Mouse (Mus musculus): ENCODE data around the gene Zup1. TPM values are rescaled to one million over a fixed set of nuclear protein-coding genes. Genes with fewer than 3 reads are reported as not detected.
A peak's percentile ranks its signal among the peaks of the same experiment; 100 is the strongest.
"Not testable (repeated sequence)": the region's sequence is repeated elsewhere in the genome, so short reads cannot be mapped to it uniquely, and the experiment has no call there.

Zup1 gene
- total RNA-seq (2021) = 10 to 100 TPM; 14.0 to 14.7 TPM
- long read RNA-seq, partial matches to known transcripts = 0 of 3 reads
- long read RNA-seq, other reads (novel, unspliced or antisense) = 0 of 3 reads

GRCm38 (mm10) chr10:33950803-33951583 lies at the start of gene Zup1:
Gene Zup1, minus strand, starts transcription at chr10:33951269.
- peak; percentile 70 to 81 for DNase-seq (ENCODE audit: low spot score in 2 of 2)

- DNase-seq (ENCODE audit: low spot score in 2 of 2) = no peak
Measured at GRCm38 (mm10) chr10:33998397-33998796, 47.3 kb upstream of the Zup1 start.

GRCm38 (mm10) chr10:33996686-33997085 lies 45.6 kb upstream of the Zup1 start:
- DNase-seq (ENCODE audit: low spot score in 2 of 2) = not testable (repeated sequence)

- DNase-seq (ENCODE audit: low spot score in 2 of 2) = peak; percentile 58 to 68
Measured at GRCm38 (mm10) chr10:33986771-33987170, 35.7 kb upstream of the Zup1 start.

GRCm38 (mm10) chr10:33974781-33975494 lies 23.9 kb upstream of the Zup1 start:
- no peak for DNase-seq (ENCODE audit: low spot score in 2 of 2)

- DNase-seq (ENCODE audit: low spot score in 2 of 2) = no peak
Measured at GRCm38 (mm10) chr10:33952509-33952908, 1.4 kb upstream of the Zup1 start.

- DNase-seq (ENCODE audit: low spot score in 2 of 2) = no peak
Measured at GRCm38 (mm10) chr10:33946336-33946735, 4.7 kb downstream of the Zup1 start.

GRCm38 (mm10) chr10:33945390-33945789 lies 5.7 kb downstream of the Zup1 start:
- no peak for DNase-seq (ENCODE audit: low spot score in 2 of 2)

- DNase-seq (ENCODE audit: low spot score in 2 of 2) = no peak
Measured at GRCm38 (mm10) chr10:33940702-33941101, 10.4 kb downstream of the Zup1 start.

GRCm38 (mm10) chr10:33905489-33905888 lies 45.6 kb downstream of the Zup1 start:
- peak in 1 of 2 experiments; percentile 4 for DNase-seq (ENCODE audit: low spot score in 2 of 2)

- peak; percentile 64 to 69 for DNase-seq (ENCODE audit: low spot score in 2 of 2)
Measured at GRCm38 (mm10) chr10:33904530-33905481, 46.3 kb downstream of the Zup1 start, which contains the start of gene Rsph4a. Gene Rsph4a, plus strand, starts transcription at chr10:33905111.

GRCm38 (mm10) chr10:33901520-33901919 lies 49.5 kb downstream of the Zup1 start:
- not testable (repeated sequence) for DNase-seq (ENCODE audit: low spot score in 2 of 2)

- DNase-seq (ENCODE audit: low spot score in 2 of 2) = not testable (repeated sequence)
Measured at GRCm38 (mm10) chr10:33882411-33882810, 68.7 kb downstream of the Zup1 start.

- no peak for DNase-seq (ENCODE audit: low spot score in 2 of 2)
Measured at GRCm38 (mm10) chr10:33872672-33873398, 78.2 kb downstream of the Zup1 start.

- DNase-seq (ENCODE audit: low spot score in 2 of 2) = no peak
Measured at GRCm38 (mm10) chr10:33870441-33870840, 80.6 kb downstream of the Zup1 start.

Other genes starting within 250 kb of the Zup1 start
- gene Sult3a2, start 164.6 kb downstream of the Zup1 start, total RNA-seq (2021) = under 1 TPM in 1 of 2 experiments, not detected in 1; 0.43 TPM
- gene Sult3a1, start 93.5 kb downstream of the Zup1 start, total RNA-seq (2021) = not detected
- gene Rsph4a, start 46.2 kb downstream of the Zup1 start, total RNA-seq (2021) = 1 to 10 TPM; 6.2 to 7.1 TPM
- 100 to 1,000 TPM; 102 to 107 TPM for gene Rwdd1, start 68.4 kb upstream of the Zup1 start, total RNA-seq (2021)
- gene Trappc3l, start 86.3 kb upstream of the Zup1 start, total RNA-seq (2021) = under 1 TPM; 0.80 TPM
- not detected for gene Calhm4, start 93.0 kb upstream of the Zup1 start, total RNA-seq (2021)
- 1 to 10 TPM; 2.1 to 2.2 TPM for gene Calhm5, start 145.2 kb upstream of the Zup1 start, total RNA-seq (2021)
- not detected for gene Calhm6, start 176.7 kb upstream of the Zup1 start, total RNA-seq (2021)